Mouse (Mus musculus) adrenal gland, postnatal 25 days (tissue): ENCODE data around the gene Ppp1r26. TPM values are rescaled to one million over a fixed set of nuclear protein-coding genes. Genes with fewer than 3 reads are reported as not detected.
A peak's percentile ranks its signal among the peaks of the same experiment; 100 is the strongest.

Experiments
- DNase-seq: peaks from one replicate; pipeline ENCODE4 v3.0.0; 2021; ENCODE audit warnings: mixed read lengths
- long read RNA-seq: library from polyadenylated mRNA; stranded (forward); transcript quantifications from one replicate; pipeline ENCODE4 v2.0.0, GENCODE M21; 2021
- total RNA-seq: library from RNA; stranded (reverse); gene quantifications from 2 replicates; pipeline ENCODE4 v1.2.3, GENCODE M21; 2021

The Ppp1r26 gene
- total RNA-seq = 5.5 and 9.6 TPM in 2 replicates
- long read RNA-seq, partial matches to known transcripts = 0 of 2 reads
- long read RNA-seq, other reads (novel, unspliced or antisense) = 2 of 2 reads

GRCm38 (mm10) chr2:28446515-28447314 is at the start of gene Ppp1r26:
TSS of gene Ppp1r26 (plus strand) at chr2:28446800.
- DNase-seq = peak; percentile 56

DNA sequence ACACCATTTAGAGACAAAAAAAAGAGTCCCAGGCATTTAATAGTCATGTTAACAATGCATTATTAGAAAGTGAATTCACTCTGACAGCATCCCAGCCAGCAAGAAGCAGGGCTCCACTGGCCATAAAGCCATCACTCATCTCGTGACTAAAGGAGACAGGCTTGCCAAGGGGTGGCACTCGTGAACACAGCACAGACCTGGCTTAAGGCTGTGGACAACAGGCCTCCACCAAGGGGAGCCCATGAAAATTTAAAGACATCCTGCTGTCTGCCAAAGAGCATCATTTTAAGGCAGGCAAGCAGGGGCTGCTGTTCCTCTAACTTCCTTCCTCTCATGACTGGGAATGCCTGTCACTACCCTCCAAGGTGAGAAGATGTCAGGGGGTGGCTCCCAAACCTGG is 49.7 kb upstream of the Ppp1r26 start:
- no peak for DNase-seq

- no peak for DNase-seq
These were observed 49.0 kb upstream of the Ppp1r26 start for GRCm38 (mm10) chr2:28397417-28398119.

GRCm38 (mm10) chr2:28401647-28402046 is 45.0 kb upstream of the Ppp1r26 start:
- no peak for DNase-seq

- DNase-seq = no peak
These were observed 44.5 kb upstream of the Ppp1r26 start for GRCm38 (mm10) chr2:28402128-28402527.

DNA sequence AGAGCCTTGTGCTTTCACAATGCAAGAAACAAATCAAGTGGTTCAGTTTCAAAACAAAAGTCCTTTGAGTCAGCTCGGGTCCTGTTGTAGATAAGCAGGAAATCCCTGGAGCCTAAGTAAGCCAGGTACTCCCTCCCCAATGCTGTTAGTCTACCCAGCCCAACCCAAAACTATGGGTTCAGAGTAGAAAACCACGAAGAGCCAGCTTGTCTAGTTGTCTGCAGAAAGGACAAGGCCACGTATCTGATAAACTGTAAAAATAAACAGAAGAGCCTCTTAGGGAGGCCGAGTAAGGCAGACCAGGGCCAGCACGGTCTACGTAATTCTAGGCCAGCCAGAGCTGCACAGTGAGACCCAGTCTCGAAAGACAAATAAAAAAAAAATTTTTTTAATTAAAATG is 38.8 kb upstream of the Ppp1r26 start:
- DNase-seq = no peak

DNA sequence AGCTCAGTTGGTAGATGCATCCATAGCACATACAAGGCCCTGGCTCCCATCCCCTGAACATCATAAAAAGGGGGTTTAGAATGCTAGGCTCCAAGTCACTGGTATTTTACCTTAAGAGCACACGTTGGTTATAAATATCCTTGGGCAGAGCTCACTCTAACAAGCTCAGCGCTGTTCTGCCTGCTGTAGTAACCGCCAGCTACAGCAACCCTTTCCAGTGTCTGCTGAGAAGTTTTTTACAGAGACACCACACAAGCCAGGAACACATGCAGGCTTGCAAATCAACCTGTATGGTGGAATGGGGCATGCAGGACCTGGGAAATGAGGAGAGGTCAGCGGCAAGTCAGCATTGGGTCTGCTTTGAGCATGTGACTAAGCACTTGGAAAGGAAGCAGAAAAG is 37.5 kb upstream of the Ppp1r26 start:
- no peak for DNase-seq

DNA sequence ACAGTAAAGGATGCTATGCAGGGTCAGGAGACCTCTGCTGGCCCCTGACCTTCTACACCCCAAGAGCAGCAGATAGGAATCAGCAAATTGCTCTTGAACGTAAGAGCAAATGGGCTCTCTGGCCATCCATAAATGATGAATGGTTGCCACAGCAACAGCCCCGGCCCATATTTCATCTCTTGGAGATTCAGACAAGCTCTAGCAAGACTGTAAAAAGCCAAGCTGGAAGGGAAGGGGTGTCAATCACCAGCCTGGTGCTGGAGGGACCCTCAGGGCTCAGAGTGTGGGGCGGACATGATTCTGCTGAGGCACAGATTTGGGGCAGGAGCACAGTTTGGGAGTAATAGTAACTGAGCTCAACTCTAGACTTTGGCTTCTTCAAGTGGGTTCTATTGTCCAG is 37.0 kb upstream of the Ppp1r26 start:
- DNase-seq = no peak

DNA sequence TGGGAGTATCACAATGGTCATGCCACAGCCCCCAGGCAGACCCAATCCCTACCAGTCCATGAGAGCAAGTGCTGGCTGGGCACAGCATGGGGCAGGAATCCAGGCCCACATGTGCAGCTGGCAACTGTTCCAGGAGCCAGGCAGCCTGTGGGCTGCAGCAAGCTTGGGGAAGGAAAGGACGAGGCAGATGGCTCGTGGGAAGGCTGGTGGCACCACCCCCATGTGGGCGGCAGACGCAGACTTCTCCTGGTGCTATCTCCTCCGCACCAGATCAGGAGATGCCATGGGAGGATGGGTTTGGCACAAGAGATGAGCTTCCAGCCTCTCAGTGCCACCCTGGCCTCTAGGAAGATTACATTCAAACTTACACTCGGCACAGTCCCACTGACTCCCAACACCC is 33.7 kb upstream of the Ppp1r26 start:
- no peak for DNase-seq

- no peak for DNase-seq
These were observed 32.4 kb upstream of the Ppp1r26 start for GRCm38 (mm10) chr2:28414116-28414756.

GRCm38 (mm10) chr2:28414757-28415137 is 31.9 kb upstream of the Ppp1r26 start:
- DNase-seq = no peak

- peak; percentile 75 for DNase-seq
These were observed 31.1 kb upstream of the Ppp1r26 start for GRCm38 (mm10) chr2:28415387-28416024.

- DNase-seq = no peak
These were observed 30.1 kb upstream of the Ppp1r26 start for GRCm38 (mm10) chr2:28416511-28416910.

DNA sequence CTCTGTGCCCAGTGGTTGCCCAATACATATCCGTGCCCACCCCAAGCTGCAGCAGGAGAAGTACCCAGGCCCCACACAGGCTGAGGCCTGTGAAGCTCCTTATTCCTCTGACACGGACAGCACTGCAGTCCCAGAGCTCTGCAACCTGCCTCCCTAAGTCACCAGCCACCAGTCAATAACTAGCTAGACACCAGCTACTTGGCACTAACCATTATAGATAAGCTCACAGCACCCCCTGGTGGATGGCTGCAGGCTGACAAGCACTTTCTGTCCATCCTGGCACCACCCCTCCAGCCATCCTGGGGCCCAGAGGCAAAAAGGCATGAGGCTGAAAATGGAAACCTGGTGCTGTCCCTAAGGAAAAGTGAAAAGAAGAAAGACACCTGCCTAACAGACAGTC is 28.6 kb upstream of the Ppp1r26 start:
- peak; percentile 92 for DNase-seq

GRCm38 (mm10) chr2:28419898-28420297 is 26.7 kb upstream of the Ppp1r26 start:
- peak; percentile 91 for DNase-seq

GRCm38 (mm10) chr2:28423167-28423566 is 23.4 kb upstream of the Ppp1r26 start:
- DNase-seq = peak; percentile 61

- DNase-seq = no peak
These were observed 19.4 kb upstream of the Ppp1r26 start for GRCm38 (mm10) chr2:28427226-28427625.

GRCm38 (mm10) chr2:28430846-28431245 is 15.8 kb upstream of the Ppp1r26 start:
- no peak for DNase-seq

DNA sequence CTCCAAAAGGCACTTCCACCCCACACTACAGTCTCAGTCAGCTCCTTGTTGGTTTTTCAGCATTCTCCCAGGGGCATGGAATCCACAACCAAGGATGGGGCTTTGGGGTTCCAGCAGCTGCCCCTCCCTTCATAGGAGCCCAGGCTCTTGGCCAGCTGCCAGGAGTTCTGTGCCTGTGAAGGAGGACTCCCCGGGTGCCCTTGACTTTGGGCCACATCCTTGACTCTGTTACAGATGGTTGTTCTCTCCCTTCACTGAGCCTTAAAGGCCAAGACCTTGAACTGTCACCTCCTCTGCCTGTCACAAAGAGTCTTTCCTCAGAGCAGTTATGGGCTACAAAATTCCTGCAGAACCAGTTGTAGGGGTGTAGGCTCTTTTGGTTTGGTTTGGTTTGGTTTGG is 13.8 kb upstream of the Ppp1r26 start:
- DNase-seq = peak; percentile 78

- DNase-seq = no peak
These were observed 13.1 kb upstream of the Ppp1r26 start for GRCm38 (mm10) chr2:28433512-28433911.

DNA sequence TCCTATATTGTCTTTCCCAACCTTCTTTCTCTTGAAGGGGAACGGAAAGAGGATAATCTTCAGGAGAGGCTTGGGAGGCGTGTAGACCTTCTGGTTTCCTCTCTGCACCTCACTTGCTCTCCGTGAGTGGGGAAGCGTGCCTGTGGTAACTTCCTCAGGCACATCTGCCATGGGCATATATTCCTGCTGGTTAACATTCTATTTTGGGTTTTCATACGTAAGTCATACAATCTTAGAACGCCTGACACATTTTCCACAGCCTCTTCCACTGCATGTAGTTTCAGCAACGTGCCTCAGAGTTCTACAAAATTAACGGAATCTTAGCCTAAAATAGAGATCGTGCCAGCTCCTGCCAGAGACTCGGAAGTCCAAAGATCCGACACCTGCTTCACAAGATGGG is 11.2 kb upstream of the Ppp1r26 start:
- DNase-seq = no peak

DNA sequence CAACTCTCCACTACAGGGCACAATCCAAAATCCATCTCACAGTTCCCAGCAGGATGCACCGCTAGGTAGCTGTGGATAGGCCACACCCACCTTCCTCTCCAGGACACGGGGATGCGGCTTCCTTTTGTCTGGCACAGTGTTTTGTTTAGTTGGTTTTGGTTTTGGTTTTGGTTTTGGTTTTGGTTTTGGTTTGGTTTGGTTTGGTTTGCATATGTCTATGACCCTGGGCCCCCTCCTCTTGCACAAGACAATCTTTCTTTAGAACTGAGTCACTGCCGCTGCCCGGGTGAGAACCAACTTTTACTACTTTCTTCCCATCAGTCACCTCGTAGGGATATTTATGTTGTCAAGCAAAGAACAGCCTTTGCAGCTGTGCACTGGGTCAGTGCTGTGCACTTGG is 5.8 kb upstream of the Ppp1r26 start:
- DNase-seq = no peak

DNA sequence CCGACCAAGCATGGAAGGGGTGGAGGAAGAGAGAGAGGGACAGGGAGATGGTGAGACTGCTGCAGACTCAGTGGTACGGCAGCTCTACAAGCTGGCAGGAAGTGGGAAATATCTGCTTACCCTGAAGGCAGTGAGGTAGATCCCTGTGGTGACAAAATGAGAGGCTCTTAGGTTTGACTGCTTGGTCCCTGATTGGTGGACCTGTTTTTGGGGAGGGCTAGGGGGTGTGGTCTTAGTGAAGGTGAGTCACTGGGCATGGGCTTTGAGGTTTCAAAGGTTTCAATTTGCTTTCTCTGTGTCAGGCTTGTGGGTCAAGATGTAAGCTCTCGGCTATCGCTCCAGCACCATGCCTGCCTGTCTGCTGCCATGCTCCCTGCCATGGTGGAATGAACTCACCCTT is 1.5 kb upstream of the Ppp1r26 start:
- no peak for DNase-seq
